Mouse (Mus musculus) cortical plate, adult 2 months (tissue): ENCODE results near the gene Ap3d1.

Source experiments
- CTCF ChIP-seq: fragments of 200-500 bp; IDR thresholded peaks from 2 replicates; pipeline ENCODE4 v1.5.1; 2011; ENCODE audit warnings: mild to moderate bottlenecking, control low read depth, low read length; ENCODE audit not compliant: insufficient read depth; ENCODE audit errors: extremely low read depth
- POLR2A ChIP-seq: fragments of 200-500 bp; IDR thresholded peaks from 2 replicates; pipeline ENCODE4 v1.6.1; 2011; ENCODE audit warnings: mild to moderate bottlenecking, low read length, control low read depth; ENCODE audit not compliant: insufficient read depth; ENCODE audit errors: extremely low read depth

- TF ChIP-seq CTCF = no peak
- no peak for TF ChIP-seq POLR2A
Observed at GRCm38 (mm10) chr10:80784302-80784701, 42.2 kb upstream of the Ap3d1 start.
